15 mouse cellular contexts compared by ENCODE assay signal in genomic region chr3:105040002-105040401, GRCm38 (mm10). TPM values are rescaled to one million over a fixed set of nuclear protein-coding genes. Genes with fewer than 3 reads are reported as not detected.
DNase-seq lines count a peak whose midpoint lies in the region; ATAC-seq lines count a peak whose summit lies in the region.
"Had no signal": no experiment of that assay in that cellular context is flagged by ENCODE, and none has a peak within 500 bp of the region (broad histone marks: within the 10 kb centered on the region; RNA-seq: fewer than 3 reads in every experiment).

No protein-coding gene starts in this region.

- H3K36me3 ChIP-seq in embryonic facial prominence, embryonic 11.5 days (replicated peaks; ENCODE audit: control insufficient read depth, insufficient read depth, low read depth, low read length) = peaks cover 2% of the 10 kb centered on the region
- peaks cover 56% of the 10 kb centered on the region for H3K36me3 ChIP-seq in embryonic facial prominence, embryonic 10.5 days (replicated peaks)
- H3K36me3 ChIP-seq in hindbrain, embryonic 15.5 days = peaks cover 30% of the 10 kb centered on the region
- peaks cover 37% of the 10 kb centered on the region for H3K36me3 ChIP-seq in hindbrain, embryonic 14.5 days (replicated peaks; ENCODE audit: control insufficient read depth, insufficient read depth)
- peaks cover 40% of the 10 kb centered on the region for H3K36me3 ChIP-seq in neural tube, embryonic 12.5 days
- H3K36me3 ChIP-seq: liver, embryonic 12.5 days had no signal

- DNase-seq in embryonic facial prominence, embryonic 11.5 days (ENCODE audit: low spot score) = peak; percentile 8
- DNase-seq in embryonic facial prominence, embryonic 10.5 days (ENCODE audit: low spot score) = no peak
- DNase-seq in hindbrain, embryonic 14.5 days (ENCODE audit: low spot score) = no peak
- no peak for DNase-seq in neural tube, embryonic 10.5 days (ENCODE audit: extremely low spot score, low spot score)
- DNase-seq in right cerebral cortex, postnatal 25 days = no peak
- no peak for DNase-seq in ovary, postnatal 14 days (ENCODE audit: low spot score)
- DNase-seq: cerebellum, adult 9-11 months; kidney, postnatal 36 days; thymus, postnatal 14 days had no signal

- WGBS in embryonic facial prominence, embryonic 11.5 days = 55% methylated on average over 8 of the region's 8 CpGs
- WGBS in embryonic facial prominence, embryonic 10.5 days = 63% methylated on average over 8 of the region's 8 CpGs
- WGBS in hindbrain, embryonic 15.5 days = 53% methylated on average over 8 of the region's 8 CpGs
- WGBS in hindbrain, embryonic 14.5 days = 62% methylated on average over 8 of the region's 8 CpGs
- WGBS in neural tube, embryonic 12.5 days = 59% methylated on average over 8 of the region's 8 CpGs

- no peak overlapping the region for H3K4me3 ChIP-seq in embryonic facial prominence, embryonic 11.5 days (ENCODE audit: low read depth, low read length)
- H3K4me3 ChIP-seq in embryonic facial prominence, embryonic 10.5 days = no peak overlapping the region
- H3K4me3 ChIP-seq in hindbrain, embryonic 15.5 days = no peak overlapping the region
- no peak overlapping the region for H3K4me3 ChIP-seq in hindbrain, embryonic 14.5 days (replicated peaks; ENCODE audit: low read length)
- no peak overlapping the region for H3K4me3 ChIP-seq in neural tube, embryonic 12.5 days
- H3K4me3 ChIP-seq: erythroblast, embryonic 14.5 days; liver, embryonic 12.5 days had no signal

- no peak overlapping the region for H3K27ac ChIP-seq in embryonic facial prominence, embryonic 11.5 days (replicated peaks; ENCODE audit: low read depth, low read length)
- H3K27ac ChIP-seq in embryonic facial prominence, embryonic 10.5 days (replicated peaks) = no peak overlapping the region
- no peak overlapping the region for H3K27ac ChIP-seq in hindbrain, embryonic 15.5 days (replicated peaks)
- H3K27ac ChIP-seq in hindbrain, embryonic 14.5 days = no peak overlapping the region
- no peak overlapping the region for H3K27ac ChIP-seq in neural tube, embryonic 12.5 days
- H3K27ac ChIP-seq: liver, embryonic 12.5 days had no signal

- H3K9ac ChIP-seq in embryonic facial prominence, embryonic 11.5 days (replicated peaks; ENCODE audit: low read length) = no peak overlapping the region
- no peak overlapping the region for H3K9ac ChIP-seq in hindbrain, embryonic 15.5 days
- H3K9ac ChIP-seq in hindbrain, embryonic 14.5 days = no peak overlapping the region
- H3K9ac ChIP-seq in neural tube, embryonic 12.5 days = no peak overlapping the region
- H3K9ac ChIP-seq: liver, embryonic 12.5 days had no signal

- H3K4me2 ChIP-seq in embryonic facial prominence, embryonic 11.5 days (ENCODE audit: low read depth, low read length) = no peak overlapping the region
- no peak overlapping the region for H3K4me2 ChIP-seq in hindbrain, embryonic 15.5 days
- no peak overlapping the region for H3K4me2 ChIP-seq in hindbrain, embryonic 14.5 days (replicated peaks)
- H3K4me2 ChIP-seq in neural tube, embryonic 12.5 days (replicated peaks) = no peak overlapping the region
- H3K4me2 ChIP-seq: liver, embryonic 12.5 days had no signal

- H3K27me3 ChIP-seq in embryonic facial prominence, embryonic 11.5 days (ENCODE audit: control insufficient read depth, insufficient read depth, low read length) = no peaks in the 10 kb centered on the region
- no peaks in the 10 kb centered on the region for H3K27me3 ChIP-seq in embryonic facial prominence, embryonic 10.5 days (replicated peaks; ENCODE audit: low read depth, poor library complexity, severe bottlenecking)
- no peaks in the 10 kb centered on the region for H3K27me3 ChIP-seq in hindbrain, embryonic 15.5 days
- H3K27me3 ChIP-seq in hindbrain, embryonic 14.5 days (ENCODE audit: control insufficient read depth, insufficient read depth, low read length) = no peaks in the 10 kb centered on the region
- no peaks in the 10 kb centered on the region for H3K27me3 ChIP-seq in neural tube, embryonic 12.5 days (replicated peaks)
- H3K27me3 ChIP-seq: liver, embryonic 12.5 days had no signal

- no peaks in the 10 kb centered on the region for H3K9me3 ChIP-seq in embryonic facial prominence, embryonic 11.5 days (replicated peaks; ENCODE audit: control insufficient read depth, low read length)
- no peaks in the 10 kb centered on the region for H3K9me3 ChIP-seq in embryonic facial prominence, embryonic 10.5 days
- H3K9me3 ChIP-seq in hindbrain, embryonic 15.5 days = no peaks in the 10 kb centered on the region
- no peaks in the 10 kb centered on the region for H3K9me3 ChIP-seq in hindbrain, embryonic 14.5 days (ENCODE audit: control insufficient read depth, low read length)
- no peaks in the 10 kb centered on the region for H3K9me3 ChIP-seq in neural tube, embryonic 12.5 days
- H3K9me3 ChIP-seq: liver, embryonic 12.5 days had no signal

- no peaks in the 10 kb centered on the region for H3K4me1 ChIP-seq in embryonic facial prominence, embryonic 11.5 days (ENCODE audit: control insufficient read depth, insufficient read depth, low read length)
- peaks cover 42% of the 10 kb centered on the region for H3K4me1 ChIP-seq in embryonic facial prominence, embryonic 10.5 days
- H3K4me1 ChIP-seq in hindbrain, embryonic 15.5 days (replicated peaks) = peaks cover 17% of the 10 kb centered on the region
- H3K4me1 ChIP-seq in hindbrain, embryonic 14.5 days (replicated peaks; ENCODE audit: control insufficient read depth, insufficient read depth, low read length) = peaks cover 8% of the 10 kb centered on the region; the same call in 1 of the 2 replicates
- peaks cover 9% of the 10 kb centered on the region; the same call in 1 of the 2 replicates for H3K4me1 ChIP-seq in neural tube, embryonic 12.5 days

- no peak for ATAC-seq in embryonic facial prominence, embryonic 11.5 days (replicated peaks; ENCODE audit: insufficient number of reproducible peaks, low FRiP score, low TSS enrichment, low read depth)
- ATAC-seq in hindbrain, embryonic 15.5 days (ENCODE audit: low FRiP score, low read depth) = 0 out of 2 replicates have a peak, but pooled peaks have one; percentile 35
- no peak for ATAC-seq in hindbrain, embryonic 14.5 days (ENCODE audit: low FRiP score)
- 0 out of 2 replicates have a peak, but pooled peaks have one; percentile 17 for ATAC-seq in neural tube, embryonic 12.5 days (ENCODE audit: low FRiP score, low read depth)
- ATAC-seq: liver, embryonic 12.5 days had no signal

RNA-seq across cellular contexts. Expression of gene Cttnbp2nl, which starts 12.9 kb away (rescaled TPM):
- 44.3 and 44.7 TPM in 2 replicates for polyA plus RNA-seq in embryonic facial prominence, embryonic 11.5 days (2014; fragmentation: Nextera tagmentation; extraction: Ambion mirVana)
- polyA plus RNA-seq in embryonic facial prominence, embryonic 10.5 days (2016; fragmentation: Nextera tagmentation; extraction: Ambion mirVana) = 51.2 and 52.4 TPM in 2 replicates
- 47.4 and 50.6 TPM in 2 replicates for polyA plus RNA-seq in hindbrain, embryonic 15.5 days (2015; fragmentation: Nextera tagmentation; extraction: Ambion mirVana)
- 47.1 and 55.4 TPM in 2 replicates for polyA plus RNA-seq in hindbrain, embryonic 14.5 days (2014; fragmentation: Nextera tagmentation; extraction: Ambion mirVana)
- 60.0 and 61.5 TPM in 2 replicates for polyA plus RNA-seq in neural tube, embryonic 12.5 days (2016; fragmentation: Nextera tagmentation; extraction: Ambion mirVana)

RNA-seq across cellular contexts. Expression of gene 4930564D02Rik, which starts 26.6 kb away (rescaled TPM):
- not detected in 2 replicates for polyA plus RNA-seq in embryonic facial prominence, embryonic 11.5 days (2014; fragmentation: Nextera tagmentation; extraction: Ambion mirVana)
- not detected in 2 replicates for polyA plus RNA-seq in embryonic facial prominence, embryonic 10.5 days (2016; fragmentation: Nextera tagmentation; extraction: Ambion mirVana)
- not detected in 2 replicates for polyA plus RNA-seq in hindbrain, embryonic 15.5 days (2015; fragmentation: Nextera tagmentation; extraction: Ambion mirVana)
- polyA plus RNA-seq in hindbrain, embryonic 14.5 days (2014; fragmentation: Nextera tagmentation; extraction: Ambion mirVana) = not detected in 2 replicates
- not detected in 2 replicates for polyA plus RNA-seq in neural tube, embryonic 12.5 days (2016; fragmentation: Nextera tagmentation; extraction: Ambion mirVana)
- polyA plus RNA-seq: C2C12; erythroblast, embryonic 14.5 days; intestine, embryonic 14.5 days; liver, embryonic 12.5 days had no signal

Comparison
In these comparisons a context has a peak if more than half of its experiments do, and no peak if none do; other contexts are left out.
1. ATAC-seq: peak in hindbrain, embryonic 15.5 days (single experiment) and neural tube, embryonic 12.5 days (single experiment); none in embryonic facial prominence, embryonic 11.5 days (single experiment) and hindbrain, embryonic 14.5 days (single experiment).